Mouse (Mus musculus) spleen, postnatal 36 days (tissue): Measurements from ENCODE around the gene Gsg1l.

Experiments used
- DNase-seq, 2 experiments: peaks; one replicate each; pipeline ENCODE4 v3.0.0; 2022; ENCODE audit warnings: low spot score in 2 of 2, mixed read lengths in 1 of 2

The Gsg1l gene

DNA sequence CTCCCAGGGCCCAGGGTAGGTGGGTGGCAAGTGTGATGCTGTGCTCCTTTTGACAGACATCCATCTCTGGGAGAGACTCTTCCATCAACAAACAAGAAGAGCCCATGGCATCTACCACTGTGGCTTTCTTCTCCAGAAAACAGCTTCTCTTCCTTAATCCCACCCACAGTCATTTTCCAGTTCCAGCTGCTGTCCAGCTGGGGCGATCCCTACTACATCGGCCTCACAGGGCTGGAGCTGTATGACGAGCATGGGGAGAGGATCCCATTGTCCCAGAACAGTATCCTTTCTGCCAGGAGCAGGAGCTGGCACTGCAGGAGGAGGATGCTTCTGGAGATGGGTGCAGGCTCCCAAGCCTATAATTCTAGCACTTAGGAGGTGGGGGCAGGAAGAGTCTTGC lies 213.6 kb downstream of the Gsg1l start:
- no peak for DNase-seq

DNA sequence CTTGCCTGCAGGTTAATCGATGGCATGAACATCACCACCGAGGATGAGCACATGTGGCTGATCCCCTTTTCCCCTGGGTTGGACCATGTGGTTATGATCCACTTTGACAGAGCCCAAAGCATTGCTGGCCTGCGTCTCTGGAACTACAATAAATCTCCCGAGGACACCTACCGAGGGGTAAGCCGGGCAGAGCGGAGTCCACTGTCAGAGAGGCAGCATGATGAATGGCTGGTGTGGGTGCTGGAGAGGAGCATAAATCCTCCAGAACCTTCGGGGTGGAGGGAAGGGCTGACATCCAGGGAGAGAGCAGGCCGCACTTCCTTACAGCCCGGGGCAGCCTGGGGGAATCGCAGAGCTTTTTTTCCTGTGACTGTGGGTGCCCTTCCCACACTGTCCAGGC lies 217.0 kb downstream of the Gsg1l start:
- DNase-seq: no peak

DNA sequence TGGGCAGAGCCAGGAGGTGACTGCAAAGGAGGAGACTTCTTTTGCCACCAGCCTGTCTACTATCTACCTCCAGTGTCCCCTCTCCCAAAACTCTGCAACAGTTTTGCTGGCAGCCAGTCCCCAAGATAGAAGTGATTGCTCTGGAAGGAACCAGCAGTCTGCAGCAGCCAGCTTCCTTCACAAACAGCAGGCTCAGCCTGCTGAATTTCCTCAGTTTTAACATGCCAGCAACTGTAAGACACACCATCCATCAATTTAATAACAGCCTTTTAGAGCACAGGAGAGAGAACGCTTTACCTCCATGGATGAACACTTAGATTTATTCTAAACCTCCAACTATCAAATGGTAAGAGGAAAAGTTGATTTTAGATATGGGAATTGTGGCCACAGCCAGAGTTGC lies 218.2 kb downstream of the Gsg1l start:
- DNase-seq: no peak

DNA sequence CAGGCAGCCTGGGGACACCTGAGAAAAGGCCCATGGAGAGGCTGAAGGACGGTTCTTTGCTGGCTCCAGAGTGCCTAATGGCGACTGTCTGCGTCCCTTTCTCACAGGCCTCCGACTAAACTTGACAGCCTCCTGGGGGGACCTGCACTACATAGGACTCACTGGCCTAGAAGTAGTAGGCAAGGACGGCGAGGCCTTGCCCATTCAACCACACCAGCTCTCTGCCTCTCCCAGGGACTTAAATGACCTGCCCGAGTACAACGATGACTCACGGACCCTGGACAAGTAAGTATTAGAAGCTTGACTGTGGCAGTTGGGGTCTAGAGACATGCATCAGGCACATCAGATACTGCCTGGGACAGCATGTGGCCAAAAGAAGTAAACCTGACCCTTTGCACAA lies 221.8 kb downstream of the Gsg1l start:
- DNase-seq: no peak

DNA sequence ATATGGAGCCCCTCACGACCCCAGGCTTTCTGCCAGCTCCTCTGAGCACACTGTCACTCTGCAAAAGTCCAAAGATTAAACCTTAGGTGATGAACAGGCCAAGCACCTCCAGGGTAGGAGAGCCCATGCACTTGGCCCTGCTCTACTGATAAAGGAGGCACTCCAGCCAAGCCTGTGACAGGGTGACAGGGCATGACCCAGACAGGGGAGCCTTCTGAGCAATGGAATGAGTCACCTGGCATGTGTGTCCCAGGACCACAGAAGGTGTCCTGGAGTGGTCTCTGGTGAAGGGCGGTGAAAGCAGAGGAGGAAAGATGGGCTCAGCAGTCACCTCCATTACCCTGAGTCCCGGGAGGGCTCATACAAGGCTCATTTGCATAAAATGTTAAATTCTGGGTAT lies 222.6 kb downstream of the Gsg1l start:
- no peak for DNase-seq

DNA sequence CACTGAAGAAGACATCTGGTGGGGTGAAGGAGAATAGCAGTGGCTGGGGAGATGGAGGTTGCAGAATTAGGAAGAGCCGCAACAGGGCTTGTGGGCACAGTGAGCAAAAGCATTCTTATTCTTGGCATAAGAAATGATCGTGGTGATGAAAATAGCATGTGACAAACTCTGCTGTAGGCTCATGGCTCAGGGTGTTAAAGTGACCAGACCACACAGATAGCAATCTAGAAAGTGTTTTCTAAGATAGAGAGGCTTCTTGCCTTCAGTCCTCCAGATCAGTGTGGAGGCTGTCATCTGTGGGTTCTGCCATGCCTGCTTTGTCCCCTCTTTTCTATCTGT lies 234.7 kb downstream of the Gsg1l start:
- no peak for DNase-seq

DNA sequence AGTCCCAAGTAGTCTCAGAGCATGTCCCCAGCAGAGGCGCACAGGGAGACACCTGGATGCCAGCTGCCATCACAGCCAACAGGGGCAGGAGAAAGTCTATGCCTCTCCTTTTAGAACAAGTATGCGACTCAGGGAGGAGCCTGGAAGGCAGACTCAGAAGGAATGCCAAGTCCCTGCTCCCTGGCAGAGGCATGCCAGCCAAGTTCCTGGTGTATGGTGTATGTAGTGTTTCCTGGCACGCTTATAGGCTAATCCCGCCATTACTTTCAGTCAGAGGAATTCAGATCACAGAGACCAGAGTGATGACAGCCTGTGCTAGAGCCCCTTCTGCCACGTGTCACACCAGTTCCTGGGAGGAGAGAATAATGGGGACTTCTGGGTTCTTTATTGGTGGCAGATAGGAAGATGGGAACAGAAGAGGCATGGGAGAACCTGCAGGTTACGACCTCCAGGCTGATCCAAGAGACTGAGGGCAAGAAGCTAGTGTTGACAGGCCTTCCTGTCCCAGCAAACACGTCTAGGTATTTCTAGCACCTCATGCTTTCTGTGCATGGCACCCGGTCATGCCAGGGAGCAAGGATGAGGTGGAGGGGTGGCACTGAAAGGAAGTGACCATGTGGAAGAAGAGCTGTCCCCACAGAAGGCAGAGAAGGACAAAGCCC lies 235.2 kb downstream of the Gsg1l start:
- DNase-seq: no peak

DNA sequence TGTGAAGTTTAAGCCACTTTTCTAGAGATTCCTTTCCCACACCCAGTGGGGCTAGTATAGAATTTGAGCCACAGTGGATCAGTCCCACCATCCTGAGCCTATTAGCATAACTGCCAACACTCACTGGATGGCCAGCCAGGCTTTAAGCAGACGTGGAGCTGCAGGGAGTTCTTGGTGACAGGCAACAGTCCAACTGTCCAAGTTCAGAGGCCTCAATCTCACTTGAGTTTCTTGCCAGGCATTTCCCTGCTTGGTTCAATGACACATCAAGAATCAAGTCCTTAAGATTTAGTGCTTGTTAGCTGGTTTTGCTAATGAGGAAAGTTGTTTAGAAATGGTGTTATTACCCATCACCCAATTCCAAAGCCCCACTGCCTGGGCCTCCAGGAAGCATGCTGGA lies 236.6 kb downstream of the Gsg1l start:
- DNase-seq: no peak

DNA sequence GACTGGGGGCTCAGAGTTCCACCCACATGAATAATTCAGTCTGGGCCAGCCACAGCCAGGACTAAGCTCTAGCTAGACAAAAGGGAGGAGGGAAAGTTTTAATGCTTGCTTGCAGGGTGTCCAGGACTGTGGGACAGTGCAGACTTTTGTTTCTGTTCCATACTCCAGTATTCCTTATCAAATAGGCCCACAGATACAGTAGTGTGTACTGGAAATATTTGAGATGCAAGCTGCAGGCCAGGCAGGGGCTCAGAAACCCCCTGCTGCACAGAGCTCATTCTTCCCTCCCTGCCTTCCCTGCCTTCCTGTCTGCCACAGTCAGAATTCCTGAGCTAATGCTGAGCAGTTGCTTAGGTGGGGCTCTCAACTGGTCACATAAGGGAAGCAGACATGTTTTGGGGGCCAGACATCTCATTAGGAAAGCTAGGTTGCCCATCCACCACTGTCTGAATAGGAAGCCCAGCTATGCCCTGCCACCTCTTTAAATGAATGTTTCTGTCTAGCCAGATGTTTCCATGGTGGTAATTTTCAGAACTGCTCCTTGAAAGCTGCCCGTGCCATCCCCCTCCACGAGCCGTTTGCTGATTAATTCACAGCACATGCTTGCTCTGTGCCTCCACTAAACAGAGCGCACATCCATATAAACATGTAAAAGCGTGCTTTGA lies 244.0 kb downstream of the Gsg1l start:
- DNase-seq: no peak

DNA sequence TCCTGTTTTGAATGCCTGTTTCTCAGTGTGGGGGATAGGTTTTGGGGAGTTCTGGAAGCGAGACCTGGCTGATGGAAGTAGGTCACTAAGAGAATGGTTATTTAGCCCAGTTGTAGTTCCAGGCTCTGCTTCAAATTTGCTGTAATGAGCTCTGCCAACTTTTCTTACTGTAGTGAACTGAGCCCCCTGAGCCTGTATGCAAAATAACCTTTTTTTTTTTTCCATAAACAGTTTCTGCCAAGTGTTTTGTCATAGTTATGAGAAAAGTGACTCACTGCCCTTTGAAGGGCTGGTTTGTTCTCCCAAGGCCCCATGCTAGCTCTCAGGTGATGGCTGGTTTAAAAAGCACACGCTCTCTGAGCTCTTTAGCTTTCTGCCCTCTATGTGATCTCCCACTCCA lies 248.7 kb downstream of the Gsg1l start:
- DNase-seq: no peak

DNA sequence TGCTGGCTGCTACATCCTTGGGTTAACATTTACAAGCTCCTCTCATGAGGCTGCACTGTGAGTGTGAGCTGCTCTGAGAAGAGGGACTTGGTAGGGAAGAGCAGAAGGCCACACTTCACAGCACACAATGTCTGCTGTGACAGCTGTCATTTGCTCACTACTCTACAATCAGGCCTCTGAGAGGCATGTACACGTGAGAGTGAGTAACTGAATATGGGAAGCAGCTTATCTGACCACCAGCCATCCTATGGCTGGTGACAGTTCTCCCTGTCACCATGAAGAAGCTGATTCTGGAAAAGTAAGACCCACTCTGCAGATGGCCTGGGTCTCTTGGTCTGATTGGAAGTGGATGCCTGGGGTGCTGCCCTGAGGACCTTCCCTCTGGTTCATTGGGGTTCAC lies 249.4 kb downstream of the Gsg1l start:
- no peak for DNase-seq

DNA sequence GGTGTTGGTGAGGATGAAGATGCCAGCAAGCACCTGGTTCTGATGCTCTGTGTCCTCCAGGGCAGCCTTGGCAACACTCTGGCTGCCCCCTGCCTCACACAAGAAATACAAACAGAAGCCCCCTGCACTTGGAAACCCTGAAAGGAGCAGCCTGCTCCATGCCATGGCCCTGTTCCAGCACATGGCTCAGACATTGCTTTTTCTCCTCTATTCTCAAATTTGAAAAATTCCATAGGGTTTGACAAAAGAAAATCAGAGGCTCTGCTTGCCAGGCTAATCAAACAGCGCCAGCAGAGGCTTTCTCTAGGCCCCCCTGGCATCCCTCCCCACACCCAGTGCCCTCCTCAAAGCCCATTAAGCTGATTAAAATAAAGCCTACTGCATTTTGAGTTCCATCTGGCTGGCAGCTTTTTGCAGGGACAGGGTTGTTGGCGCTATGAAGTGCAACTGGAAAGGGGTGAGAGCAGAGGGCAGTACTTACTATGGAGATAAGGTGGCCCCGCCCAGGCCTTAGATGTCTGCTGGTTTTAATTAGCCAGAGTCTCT lies 253.0 kb downstream of the Gsg1l start:
- DNase-seq: no peak

DNA sequence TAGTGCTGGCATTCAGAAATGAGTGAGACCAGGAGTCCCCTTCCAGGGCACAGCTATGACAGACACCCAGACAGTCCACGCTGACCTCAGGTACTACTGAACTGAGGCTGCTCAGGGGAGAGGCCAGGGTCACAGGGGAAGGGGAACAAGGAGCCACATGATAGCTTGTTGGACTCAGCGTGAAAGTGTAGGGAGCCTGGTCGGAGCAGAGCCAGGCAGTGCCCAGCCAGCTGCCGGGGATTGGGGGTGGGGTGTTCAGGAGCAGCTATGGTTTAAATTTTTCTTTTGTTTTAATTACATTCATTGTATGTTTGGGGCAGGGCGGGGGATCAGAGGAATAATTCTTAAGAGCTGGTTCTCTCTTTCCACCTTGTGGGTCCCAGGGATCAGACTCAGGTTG lies 253.7 kb downstream of the Gsg1l start:
- no peak for DNase-seq
